Mouse (Mus musculus): ENCODE results near the gene Wtip. TPM values are rescaled to one million over a fixed set of nuclear protein-coding genes. Genes with fewer than 3 reads are reported as not detected.
"Not testable (repeated sequence)": the region's sequence is repeated elsewhere in the genome, so short reads cannot be mapped to it uniquely, and the experiment has no call there.

The Wtip gene
- polyA plus RNA-seq, 1 experiment from 2014 or later, result 5.0 TPM

DNA sequence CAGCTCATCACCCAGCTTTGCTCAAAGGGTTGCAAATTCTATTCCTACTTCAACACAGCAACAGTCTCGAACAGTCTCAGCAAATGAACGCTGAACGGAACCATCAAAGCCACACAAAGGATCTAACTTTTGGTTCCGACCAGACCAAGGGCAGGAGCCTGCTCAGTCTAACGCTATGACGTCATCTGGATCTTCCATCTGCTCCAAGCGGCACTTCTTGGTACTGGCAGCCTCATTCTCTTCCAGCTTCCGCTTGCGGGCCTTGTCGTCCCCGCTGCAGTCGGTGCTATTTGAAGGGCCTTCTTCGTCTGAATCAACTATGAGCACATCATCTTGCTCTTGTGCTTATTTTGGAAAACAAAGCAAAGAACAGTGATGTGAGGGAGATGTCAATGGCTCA, 8.1 kb upstream of the Wtip start:
- Histone ChIP-seq H3K27ac (replicated peaks) (no peak overlapping the region), H3K4me1 (no peaks in the 10 kb centered on the region), H3K27me3 (ENCODE audit: low read depth, poor library complexity, severe bottlenecking) (no peaks in the 10 kb centered on the region), H3K4me3 (no peak overlapping the region), H3K36me3 (peaks cover 69% of the 10 kb centered on the region), H3K9me3 (replicated peaks) (no peaks in the 10 kb centered on the region)
- no peak for DNase-seq (ENCODE audit: low spot score)
- WGBS, result 97% methylated on average over 13 of the region's 13 CpGs

DNA sequence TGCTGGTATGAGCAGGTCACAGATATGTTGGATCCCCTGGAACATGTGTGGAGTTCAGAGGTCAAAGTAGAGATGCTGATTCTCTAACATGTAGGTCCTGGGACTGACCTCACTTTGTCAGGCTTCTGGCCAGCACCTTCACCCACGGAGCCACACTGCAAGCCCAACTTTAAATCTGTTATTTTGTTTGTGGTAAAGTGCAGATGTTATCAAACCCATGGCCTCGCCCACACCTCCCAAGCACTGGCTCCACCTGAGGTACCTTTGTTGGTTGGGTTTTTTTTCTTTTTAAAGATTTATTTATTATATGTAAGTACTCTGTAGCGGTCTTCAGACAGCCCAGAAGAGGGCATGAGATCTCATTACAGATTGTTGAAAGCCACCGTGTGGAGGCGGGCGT, 6.4 kb upstream of the Wtip start:
- no peaks in the 10 kb centered on the region for H3K27me3 ChIP-seq (ENCODE audit: low read depth, poor library complexity, severe bottlenecking)
- H3K36me3 ChIP-seq, result peaks cover 52% of the 10 kb centered on the region
- H3K4me1 ChIP-seq, result no peaks in the 10 kb centered on the region
- DNase-seq (ENCODE audit: low spot score), result no peak
- WGBS, result 93% methylated on average over 6 of the region's 6 CpGs
- H3K9me3 ChIP-seq (replicated peaks), result no peaks in the 10 kb centered on the region
- no peak overlapping the region for H3K27ac ChIP-seq (replicated peaks)
- no peak overlapping the region for H3K4me3 ChIP-seq

DNA sequence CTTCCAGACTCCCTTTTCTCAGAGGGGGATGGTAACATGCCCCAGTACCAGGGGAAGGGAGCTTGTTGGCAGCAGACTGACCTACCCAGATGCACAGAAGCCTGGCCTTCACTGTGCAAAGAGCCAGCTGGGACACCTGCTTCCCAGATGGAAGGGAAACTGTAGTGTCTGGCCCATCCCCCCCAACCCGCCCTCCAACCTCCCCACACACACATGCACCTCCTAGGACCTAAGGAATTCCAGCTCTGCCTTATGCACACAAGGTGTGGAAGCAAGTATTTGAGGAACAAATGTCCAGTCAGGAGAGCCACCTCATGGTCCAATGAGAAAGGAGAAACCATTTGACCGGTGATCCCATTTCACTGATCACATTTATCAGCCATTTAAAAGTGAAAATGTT, 1.3 kb upstream of the Wtip start:
- Histone ChIP-seq H3K9me3 (replicated peaks) (no peaks in the 10 kb centered on the region), H3K4me1 (peaks cover 36% of the 10 kb centered on the region), H3K4me3 (no peak overlapping the region), H3K27ac (replicated peaks) (no peak overlapping the region), H3K36me3 (peaks cover under 1% of the 10 kb centered on the region; the same call in 1 of the 2 replicates), H3K27me3 (ENCODE audit: low read depth, poor library complexity, severe bottlenecking) (no peaks in the 10 kb centered on the region)
- 84% methylated on average over 2 of the region's 2 CpGs for WGBS
- DNase-seq (ENCODE audit: low spot score), result no peak

DNA sequence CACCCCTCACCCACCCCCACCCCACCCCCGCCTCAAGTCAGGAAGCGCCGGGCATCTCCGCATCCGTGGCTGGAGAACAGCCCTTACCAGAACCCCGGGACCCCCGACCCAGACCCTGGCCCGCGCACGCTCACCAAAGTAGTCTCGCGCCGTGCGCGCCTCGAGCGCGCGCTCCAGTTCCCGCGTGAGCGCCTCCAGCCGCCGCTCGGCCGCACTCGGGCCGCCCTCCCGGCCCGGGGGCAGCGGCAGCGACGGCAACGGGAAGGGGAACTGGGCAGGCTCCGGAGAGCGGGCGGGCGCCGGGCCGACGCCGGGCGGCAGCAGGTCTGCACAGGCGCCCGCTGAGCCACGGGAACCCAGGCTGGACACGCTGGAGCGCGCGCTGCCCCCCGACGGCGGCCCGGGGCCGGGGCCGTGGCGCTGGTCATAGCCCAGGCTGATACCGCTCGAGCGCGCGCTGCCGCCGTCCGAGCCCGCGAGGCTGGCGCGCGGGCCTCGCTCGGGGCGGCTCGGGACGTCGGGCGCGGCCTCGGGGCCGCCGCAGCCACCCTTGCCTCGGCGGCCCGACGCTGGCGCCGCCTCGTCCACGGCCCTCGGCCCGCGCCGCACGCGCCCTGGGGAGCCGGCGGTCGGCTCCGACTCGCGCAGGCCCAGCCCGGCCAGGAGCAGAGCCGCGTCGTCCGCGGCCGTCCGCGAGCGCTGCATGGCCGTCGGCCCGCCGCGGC, 551 bp downstream of the Wtip start:
- Histone ChIP-seq H3K4me1 (peaks cover 36% of the 10 kb centered on the region), H3K36me3 (peaks cover 10% of the 10 kb centered on the region), H3K27me3 (ENCODE audit: low read depth, poor library complexity, severe bottlenecking) (no peaks in the 10 kb centered on the region), H3K9me3 (replicated peaks) (no peaks in the 10 kb centered on the region), H3K27ac (replicated peaks) (peak overlapping the region; percentile 92), H3K4me3 (peak overlapping the region; percentile 78)
- 1% methylated on average over 116 of the region's 116 CpGs for WGBS
- DNase-seq (ENCODE audit: low spot score), result peak; percentile 66

DNA sequence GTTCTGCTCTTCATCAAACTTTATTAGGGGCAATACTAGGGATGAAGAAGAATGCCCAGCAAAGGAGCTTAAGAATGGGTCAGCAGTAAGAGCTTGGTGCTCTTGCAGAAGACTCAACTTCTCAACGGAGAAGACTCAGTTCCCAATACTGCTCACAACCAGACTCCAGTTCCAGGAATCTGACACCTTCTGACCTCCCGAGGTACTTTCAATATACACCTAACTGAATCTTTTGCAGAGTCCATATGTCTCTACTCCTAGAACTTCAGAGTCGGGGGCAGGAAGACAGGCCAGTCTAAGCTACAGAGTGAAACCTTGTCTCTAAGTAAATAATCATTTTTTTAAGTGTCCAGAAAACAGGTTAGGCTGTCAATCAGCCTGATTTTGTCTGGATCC, 1.1 kb downstream of the Wtip start:
- Histone ChIP-seq H3K27me3 (ENCODE audit: low read depth, poor library complexity, severe bottlenecking) (no peaks in the 10 kb centered on the region), H3K27ac (replicated peaks) (peak overlapping the region; percentile 92), H3K9me3 (replicated peaks) (peaks cover 3% of the 10 kb centered on the region; the same call in 1 of the 2 replicates), H3K36me3 (peaks cover 16% of the 10 kb centered on the region), H3K4me1 (peaks cover 36% of the 10 kb centered on the region), H3K4me3 (peak overlapping the region; percentile 78)
- WGBS, result 27% methylated on average over 3 of the region's 3 CpGs
- DNase-seq (ENCODE audit: low spot score), result no peak

DNA sequence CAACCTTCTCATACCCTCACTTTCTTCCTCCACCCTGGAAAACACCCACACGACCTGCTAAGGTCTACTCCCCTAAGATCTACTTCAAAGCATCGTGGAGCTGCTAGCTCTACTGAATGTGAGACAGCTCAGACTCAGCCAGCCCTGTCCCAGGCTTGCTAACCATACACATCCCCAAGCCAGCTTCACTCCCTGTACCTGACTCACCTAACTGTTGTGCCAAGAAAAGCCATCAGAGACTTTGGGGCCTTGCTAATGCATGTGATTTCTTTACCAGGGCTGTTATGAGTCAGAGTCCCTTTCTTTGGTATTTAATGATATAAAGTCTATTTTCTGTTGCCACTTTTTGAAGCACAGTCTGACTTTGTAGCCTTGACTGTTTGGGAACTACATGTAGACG, 1.9 kb downstream of the Wtip start:
- H3K4me3 ChIP-seq, result peak overlapping the region; percentile 78; the same call in 1 of the 2 replicates
- H3K9me3 ChIP-seq (replicated peaks), result peaks cover 10% of the 10 kb centered on the region; the same call in 1 of the 2 replicates
- no peak for DNase-seq (ENCODE audit: low spot score)
- peaks cover 24% of the 10 kb centered on the region for H3K36me3 ChIP-seq
- H3K4me1 ChIP-seq, result peaks cover 36% of the 10 kb centered on the region
- no peak overlapping the region for H3K27ac ChIP-seq (replicated peaks)
- no peaks in the 10 kb centered on the region for H3K27me3 ChIP-seq (ENCODE audit: low read depth, poor library complexity, severe bottlenecking)
- 87% methylated on average over 3 of the region's 3 CpGs for WGBS

DNA sequence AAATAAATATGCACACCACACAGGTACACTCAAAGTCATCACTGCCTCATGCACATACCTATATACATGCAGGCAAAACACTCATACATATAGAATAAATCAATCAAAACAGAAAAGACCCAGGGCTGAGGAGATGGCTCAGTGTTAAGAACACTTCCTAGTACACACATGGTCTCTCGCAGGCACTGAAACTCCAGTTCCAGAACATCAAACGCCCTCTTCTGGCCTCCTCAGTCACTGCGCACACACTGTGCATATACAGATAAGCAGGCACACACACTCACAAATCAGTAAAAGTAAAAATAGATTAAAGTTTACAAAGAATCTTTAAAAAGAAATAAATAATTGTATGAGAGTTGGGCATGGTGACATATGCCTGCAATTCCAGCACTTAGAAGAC, 6.8 kb downstream of the Wtip start:
- Histone ChIP-seq H3K36me3 (peaks cover 47% of the 10 kb centered on the region), H3K27me3 (ENCODE audit: low read depth, poor library complexity, severe bottlenecking) (no peaks in the 10 kb centered on the region), H3K27ac (replicated peaks) (no peak overlapping the region), H3K4me1 (peaks cover 11% of the 10 kb centered on the region), H3K4me3 (no peak overlapping the region), H3K9me3 (replicated peaks) (peaks cover 10% of the 10 kb centered on the region; the same call in 1 of the 2 replicates)
- no peak for DNase-seq (ENCODE audit: low spot score)
- WGBS, result 88% methylated on average over 3 of the region's 3 CpGs

DNA sequence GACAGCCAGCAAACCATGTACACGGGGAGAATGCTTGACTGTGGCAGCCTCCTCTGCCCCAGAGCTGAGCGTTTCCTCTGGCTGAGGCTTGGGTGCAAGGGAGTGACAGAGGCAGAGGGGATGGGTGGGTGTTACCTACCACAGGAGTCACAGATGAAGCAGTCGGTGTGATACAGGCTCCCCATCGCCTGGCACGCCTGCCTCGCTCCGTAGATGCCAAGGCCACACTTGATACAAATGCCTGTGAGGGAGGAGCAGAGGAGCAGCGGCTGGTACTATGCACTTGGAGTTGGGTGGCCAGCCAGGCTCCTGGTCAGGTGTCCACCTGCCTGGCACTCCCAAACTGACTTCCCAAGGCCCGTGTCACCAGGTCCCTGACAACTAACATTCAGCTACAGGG, 7.7 kb downstream of the Wtip start:
- Histone ChIP-seq H3K27ac (replicated peaks) (no peak overlapping the region), H3K27me3 (ENCODE audit: low read depth, poor library complexity, severe bottlenecking) (no peaks in the 10 kb centered on the region), H3K36me3 (peaks cover 52% of the 10 kb centered on the region), H3K4me1 (peaks cover 2% of the 10 kb centered on the region), H3K4me3 (no peak overlapping the region), H3K9me3 (replicated peaks) (peaks cover 10% of the 10 kb centered on the region; the same call in 1 of the 2 replicates)
- 89% methylated on average over 9 of the region's 9 CpGs for WGBS
- DNase-seq (ENCODE audit: low spot score), result no peak

DNA sequence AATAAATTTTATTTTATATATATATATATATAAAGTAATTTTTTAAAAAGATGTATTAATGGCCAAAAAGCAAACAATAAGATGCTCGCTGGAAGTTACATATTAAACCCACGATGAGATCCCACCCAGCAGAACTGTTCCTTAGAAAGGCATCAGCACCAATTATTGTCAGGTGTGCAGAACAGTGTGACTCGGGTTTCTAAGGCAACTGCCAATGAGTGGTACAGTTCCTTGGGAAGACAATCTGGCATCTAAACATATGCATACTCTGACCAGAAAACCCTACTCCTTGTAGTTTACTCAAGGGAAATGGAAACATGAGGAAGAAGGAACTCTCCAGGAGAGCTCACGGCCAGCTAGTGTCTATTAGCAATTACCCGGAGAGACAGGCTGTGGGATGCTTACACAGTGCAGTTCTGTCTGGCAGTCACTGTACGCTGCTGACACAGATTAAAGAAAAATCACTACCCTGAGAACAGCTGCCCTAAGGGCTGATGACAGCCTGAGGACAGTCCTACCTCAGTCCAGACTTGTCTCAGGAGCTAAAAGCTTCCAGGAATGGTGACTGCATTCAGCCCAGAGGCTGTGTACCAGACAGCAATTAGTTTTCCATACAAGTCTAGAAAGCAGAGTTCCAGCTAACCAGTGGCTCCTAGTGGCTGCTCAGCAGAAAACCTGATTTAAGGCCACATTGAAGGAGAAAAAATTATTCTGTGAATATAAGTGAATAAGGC, 9.9 kb downstream of the Wtip start:
- Histone ChIP-seq H3K4me1 (no peaks in the 10 kb centered on the region), H3K4me3 (no peak overlapping the region), H3K27ac (replicated peaks) (no peak overlapping the region), H3K9me3 (replicated peaks) (peaks cover 10% of the 10 kb centered on the region; the same call in 1 of the 2 replicates), H3K36me3 (peaks cover 62% of the 10 kb centered on the region), H3K27me3 (ENCODE audit: low read depth, poor library complexity, severe bottlenecking) (no peaks in the 10 kb centered on the region)
- no peak for DNase-seq (ENCODE audit: low spot score)
- WGBS, result 90% methylated on average over 6 of the region's 6 CpGs

DNA sequence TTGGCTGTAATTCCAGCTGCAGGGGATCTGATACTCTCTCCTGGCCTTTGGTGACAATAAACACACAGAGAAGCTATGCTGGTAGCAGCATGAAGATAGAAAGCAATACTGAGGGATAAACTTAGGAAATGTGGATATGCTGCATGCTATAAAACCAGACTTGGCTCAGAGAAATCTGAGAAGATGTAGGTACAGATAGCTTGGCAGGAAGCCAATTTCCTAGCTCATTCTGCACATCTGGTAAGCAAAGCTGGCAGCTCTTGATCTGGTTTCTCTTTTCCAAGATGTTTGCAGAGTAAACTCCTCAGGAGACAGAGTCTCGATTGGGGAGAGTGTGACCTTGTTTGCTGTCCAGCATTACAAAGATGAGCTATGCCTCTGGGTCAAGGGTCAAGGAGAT, 12.4 kb downstream of the Wtip start:
- not testable (repeated sequence) for H3K4me3 ChIP-seq; H3K9me3 ChIP-seq (replicated peaks); H3K27me3 ChIP-seq (ENCODE audit: low read depth, poor library complexity, severe bottlenecking); H3K27ac ChIP-seq (replicated peaks); H3K4me1 ChIP-seq; DNase-seq (ENCODE audit: low spot score)
- peaks cover 61% of the 10 kb centered on the region for H3K36me3 ChIP-seq
- WGBS, result 39% methylated on average over 1 of the region's 1 CpGs

DNA sequence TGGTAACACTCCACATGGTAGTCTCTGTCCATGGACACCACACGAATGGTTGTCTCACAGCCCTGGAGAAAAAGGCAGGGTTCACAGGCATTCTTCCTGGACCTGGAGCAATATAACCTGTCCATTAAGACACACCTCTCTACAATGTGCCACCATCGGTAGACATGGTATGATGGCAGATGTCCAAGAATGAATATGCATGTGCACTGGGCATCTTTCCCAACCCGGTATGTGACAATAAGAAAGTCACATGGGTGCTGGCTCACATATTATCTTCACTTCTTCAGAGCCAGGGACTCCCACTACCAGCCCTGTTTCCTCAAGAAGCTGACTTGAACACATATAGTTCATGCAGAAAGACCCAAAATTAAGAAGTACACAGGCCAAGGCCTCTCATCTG, 16.5 kb downstream of the Wtip start:
- peaks cover 84% of the 10 kb centered on the region for H3K36me3 ChIP-seq
- H3K27me3 ChIP-seq (ENCODE audit: low read depth, poor library complexity, severe bottlenecking), result no peaks in the 10 kb centered on the region
- H3K4me1 ChIP-seq, result no peaks in the 10 kb centered on the region
- no peak overlapping the region for H3K27ac ChIP-seq (replicated peaks)
- no peak overlapping the region for H3K4me3 ChIP-seq
- H3K9me3 ChIP-seq (replicated peaks), result no peaks in the 10 kb centered on the region
- DNase-seq (ENCODE audit: low spot score), result no peak
- 94% methylated on average over 3 of the region's 3 CpGs for WGBS

DNA sequence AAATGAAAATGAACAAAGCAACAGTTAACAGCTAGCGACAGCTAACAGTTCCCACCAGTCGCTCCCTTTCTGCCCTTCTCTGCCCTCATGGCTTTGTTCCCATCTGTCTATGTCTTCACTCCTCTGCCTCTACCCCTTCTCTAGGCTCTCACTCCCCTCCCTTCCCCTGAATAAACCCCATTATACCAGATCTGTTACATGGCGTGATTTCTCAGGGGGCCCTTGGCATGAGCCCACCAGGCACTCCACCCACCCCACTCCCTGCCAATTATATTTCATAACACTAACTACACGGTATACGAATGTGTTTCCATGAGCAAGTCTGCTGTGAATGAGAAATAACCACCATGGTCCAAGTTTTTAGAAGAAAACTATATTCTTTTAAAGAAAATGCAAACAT, 23.9 kb downstream of the Wtip start:
- H3K4me3 ChIP-seq, result no peak overlapping the region
- H3K27me3 ChIP-seq (ENCODE audit: low read depth, poor library complexity, severe bottlenecking), result no peaks in the 10 kb centered on the region
- no peaks in the 10 kb centered on the region for H3K4me1 ChIP-seq
- H3K27ac ChIP-seq (replicated peaks), result no peak overlapping the region
- 91% methylated on average over 5 of the region's 5 CpGs for WGBS
- no peaks in the 10 kb centered on the region for H3K9me3 ChIP-seq (replicated peaks)
- no peak for DNase-seq (ENCODE audit: low spot score)
- H3K36me3 ChIP-seq, result peaks cover 48% of the 10 kb centered on the region

DNA sequence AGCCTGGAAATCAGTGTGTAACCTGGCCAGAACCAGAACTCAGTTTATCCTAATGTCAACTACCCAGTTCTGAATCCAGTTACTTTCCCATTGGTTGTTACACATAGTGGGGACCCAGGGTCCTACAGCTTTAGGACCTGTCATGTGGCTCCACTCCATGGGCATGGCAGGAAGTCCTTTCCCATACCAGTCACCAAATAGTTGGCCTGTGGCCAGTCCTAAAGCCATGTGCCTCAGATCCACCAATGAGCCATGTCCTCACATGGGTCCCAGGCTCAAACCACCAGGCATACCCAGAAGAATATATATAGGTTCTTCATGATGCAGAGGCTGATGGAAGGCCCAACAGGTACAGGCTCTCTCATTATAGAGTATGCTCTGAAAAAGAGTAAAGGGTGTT, 31.8 kb downstream of the Wtip start:
- Histone ChIP-seq H3K4me1 (no peaks in the 10 kb centered on the region), H3K4me3 (no peak overlapping the region), H3K27ac (replicated peaks) (no peak overlapping the region), H3K27me3 (ENCODE audit: low read depth, poor library complexity, severe bottlenecking) (no peaks in the 10 kb centered on the region), H3K9me3 (replicated peaks) (peaks cover 27% of the 10 kb centered on the region), H3K36me3 (no peaks in the 10 kb centered on the region)
- DNase-seq (ENCODE audit: low spot score), result no peak

Data from midbrain, embryonic 10.5 days (tissue).